Mouse (Mus musculus): ENCODE data around the gene Hspa4. TPM values are rescaled to one million over a fixed set of nuclear protein-coding genes. Genes with fewer than 3 reads are reported as not detected.

The Hspa4 gene
- polyA plus RNA-seq, 1 experiment, result 708 TPM

DNA sequence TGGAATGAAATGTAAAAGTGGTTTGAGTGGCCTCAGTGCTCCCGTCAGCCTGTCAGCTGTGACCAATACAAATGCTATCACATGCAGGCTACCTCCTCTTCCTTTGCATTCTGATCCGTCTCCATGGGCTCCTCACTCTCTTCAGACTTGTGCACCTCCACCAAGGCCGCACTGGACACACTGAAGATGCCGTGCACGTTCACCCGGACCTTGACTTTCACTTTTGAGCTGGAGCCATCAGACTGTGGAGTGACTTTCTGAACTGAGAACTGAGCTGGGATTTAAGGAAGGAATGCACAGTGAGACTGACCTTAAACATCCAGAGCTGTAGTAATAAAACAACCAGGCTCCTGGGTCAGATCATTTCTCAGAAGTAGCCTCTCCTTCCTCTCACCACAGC, 30.7 kb downstream of the Hspa4 start:
- Histone ChIP-seq H3K27ac (ENCODE audit: insufficient read depth, low read depth, low read length) (no peak overlapping the region), H3K4me3 (ENCODE audit: insufficient read depth, low read depth, low read length) (no peak overlapping the region), H3K4me1 (ENCODE audit: control insufficient read depth, insufficient read depth, low read length) (no peaks in the 10 kb centered on the region)
- no peak for TF ChIP-seq POLR2A (IDR thresholded peaks at IDR 0.05; ENCODE audit: insufficient read depth, low read depth, low read length)
- no peak for TF ChIP-seq CTCF (IDR thresholded peaks at IDR 0.05; ENCODE audit: insufficient read depth, low read depth, low read length)
- WGBS, result 90% methylated on average over 6 of the region's 6 CpGs

DNA sequence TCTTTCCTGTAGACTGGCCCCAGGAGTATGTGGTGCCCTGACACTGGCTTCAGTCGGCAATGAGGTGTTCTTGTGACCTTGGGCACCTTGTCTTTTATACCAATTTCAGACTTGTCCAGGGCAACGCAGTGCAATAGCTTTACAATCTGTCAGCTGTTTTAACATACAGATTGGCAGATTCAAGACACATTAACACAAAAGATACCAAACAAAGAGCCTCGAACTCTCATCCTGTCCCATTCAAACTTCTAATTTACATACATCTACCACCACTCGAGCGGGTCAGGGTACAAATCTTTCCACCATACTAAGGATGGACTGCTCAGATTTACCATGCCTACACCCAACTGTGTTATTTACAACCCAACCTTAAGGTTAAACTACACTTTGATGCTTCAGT, 39.7 kb downstream of the Hspa4 start:
- Histone ChIP-seq H3K4me1 (ENCODE audit: control insufficient read depth, insufficient read depth, low read length) (no peaks in the 10 kb centered on the region), H3K27ac (ENCODE audit: insufficient read depth, low read depth, low read length) (no peak overlapping the region), H3K4me3 (ENCODE audit: insufficient read depth, low read depth, low read length) (no peak overlapping the region)
- 77% methylated on average over 5 of the region's 5 CpGs for WGBS
- TF ChIP-seq CTCF (IDR thresholded peaks at IDR 0.05; ENCODE audit: insufficient read depth, low read depth, low read length) (no peak), POLR2A (IDR thresholded peaks at IDR 0.05; ENCODE audit: insufficient read depth, low read depth, low read length) (no peak)

- no peak for TF ChIP-seq POLR2A (IDR thresholded peaks at IDR 0.05; ENCODE audit: insufficient read depth, low read depth, low read length)
- TF ChIP-seq CTCF (IDR thresholded peaks at IDR 0.05; ENCODE audit: insufficient read depth, low read depth, low read length), result no peak
- 69% methylated on average over 1 of the region's 1 CpGs for WGBS
- Histone ChIP-seq H3K27ac (ENCODE audit: insufficient read depth, low read depth, low read length) (no peak overlapping the region), H3K4me1 (ENCODE audit: control insufficient read depth, insufficient read depth, low read length) (no peaks in the 10 kb centered on the region), H3K4me3 (ENCODE audit: insufficient read depth, low read depth, low read length) (no peak overlapping the region)
Measured at GRCm38 (mm10) chr11:53260056-53260455, 40.2 kb downstream of the Hspa4 start.

DNA sequence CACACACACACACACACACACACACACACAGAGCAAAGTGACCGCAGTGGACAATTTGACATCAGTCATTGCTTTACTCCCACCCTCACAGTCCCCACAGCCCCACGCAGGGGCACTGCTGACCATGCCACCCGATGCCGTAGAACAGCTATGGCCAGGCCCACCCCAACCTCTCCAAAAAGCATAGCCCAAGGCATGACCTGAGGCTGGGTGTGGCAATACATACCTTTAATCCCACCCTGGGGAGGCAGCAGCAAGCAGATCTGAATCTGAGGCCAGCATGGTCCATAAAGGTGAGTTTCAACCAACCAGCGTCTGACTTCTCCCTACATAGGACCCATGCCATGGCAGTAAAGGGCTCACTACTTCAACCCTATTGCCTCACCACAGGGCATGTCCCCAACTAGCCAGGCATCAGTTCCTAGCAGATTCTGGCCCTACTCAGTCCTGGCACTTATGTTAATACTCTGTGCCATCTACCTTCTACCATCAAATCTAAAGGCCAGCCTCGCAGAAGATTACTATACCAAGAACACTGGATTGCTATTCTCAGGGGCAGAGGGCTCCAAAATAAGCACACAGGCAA, 41.1 kb downstream of the Hspa4 start:
- Histone ChIP-seq H3K27ac (ENCODE audit: insufficient read depth, low read depth, low read length) (no peak overlapping the region), H3K4me3 (ENCODE audit: insufficient read depth, low read depth, low read length) (no peak overlapping the region), H3K4me1 (ENCODE audit: control insufficient read depth, insufficient read depth, low read length) (no peaks in the 10 kb centered on the region)
- no peak for TF ChIP-seq POLR2A (IDR thresholded peaks at IDR 0.05; ENCODE audit: insufficient read depth, low read depth, low read length)
- TF ChIP-seq CTCF (IDR thresholded peaks at IDR 0.05; ENCODE audit: insufficient read depth, low read depth, low read length), result no peak
- 89% methylated on average over 6 of the region's 6 CpGs for WGBS

GRCm38 (mm10) chr11:53256914-53257313, 43.3 kb downstream of the Hspa4 start:
- Histone ChIP-seq H3K4me1 (ENCODE audit: control insufficient read depth, insufficient read depth, low read length) (peaks cover 5% of the 10 kb centered on the region), H3K4me3 (ENCODE audit: insufficient read depth, low read depth, low read length) (no peak overlapping the region), H3K27ac (ENCODE audit: insufficient read depth, low read depth, low read length) (no peak overlapping the region)
- TF ChIP-seq CTCF (IDR thresholded peaks at IDR 0.05; ENCODE audit: insufficient read depth, low read depth, low read length), result no peak
- no peak for TF ChIP-seq POLR2A (IDR thresholded peaks at IDR 0.05; ENCODE audit: insufficient read depth, low read depth, low read length)
- 87% methylated on average over 2 of the region's 2 CpGs for WGBS

DNA sequence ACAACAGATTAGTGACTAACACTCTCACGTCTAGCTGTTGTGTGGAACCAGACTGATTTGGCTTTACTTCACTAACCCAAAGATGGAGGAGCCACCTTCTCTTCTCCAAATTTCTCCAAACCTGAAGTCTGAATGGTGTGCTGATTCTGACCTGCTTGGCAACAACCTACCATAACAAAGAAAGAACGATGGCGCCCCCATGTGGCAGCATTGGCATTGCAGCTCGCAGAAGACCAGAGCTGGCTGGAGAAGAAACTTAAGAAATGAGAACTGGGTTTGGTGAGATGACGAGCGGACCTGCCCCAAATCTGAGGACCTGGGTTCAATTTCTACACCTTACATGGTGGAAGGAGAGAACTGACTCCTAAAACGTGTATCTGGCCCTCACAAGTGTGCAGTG, 45.3 kb downstream of the Hspa4 start:
- peak; percentile 81 for TF ChIP-seq CTCF (IDR thresholded peaks at IDR 0.05; ENCODE audit: insufficient read depth, low read depth, low read length)
- no peak for TF ChIP-seq POLR2A (IDR thresholded peaks at IDR 0.05; ENCODE audit: insufficient read depth, low read depth, low read length)
- Histone ChIP-seq H3K4me3 (ENCODE audit: insufficient read depth, low read depth, low read length) (no peak overlapping the region), H3K27ac (ENCODE audit: insufficient read depth, low read depth, low read length) (no peak overlapping the region), H3K4me1 (ENCODE audit: control insufficient read depth, insufficient read depth, low read length) (peaks cover 5% of the 10 kb centered on the region)
- 35% methylated on average over 7 of the region's 7 CpGs for WGBS

- TF ChIP-seq CTCF (IDR thresholded peaks at IDR 0.05; ENCODE audit: insufficient read depth, low read depth, low read length) (no peak), POLR2A (IDR thresholded peaks at IDR 0.05; ENCODE audit: insufficient read depth, low read depth, low read length) (no peak)
- Histone ChIP-seq H3K27ac (ENCODE audit: insufficient read depth, low read depth, low read length) (no peak overlapping the region), H3K4me3 (ENCODE audit: insufficient read depth, low read depth, low read length) (no peak overlapping the region), H3K4me1 (ENCODE audit: control insufficient read depth, insufficient read depth, low read length) (peaks cover 5% of the 10 kb centered on the region)
- 92% methylated on average over 3 of the region's 3 CpGs for WGBS
Measured at GRCm38 (mm10) chr11:53254428-53254827, 45.8 kb downstream of the Hspa4 start.

DNA sequence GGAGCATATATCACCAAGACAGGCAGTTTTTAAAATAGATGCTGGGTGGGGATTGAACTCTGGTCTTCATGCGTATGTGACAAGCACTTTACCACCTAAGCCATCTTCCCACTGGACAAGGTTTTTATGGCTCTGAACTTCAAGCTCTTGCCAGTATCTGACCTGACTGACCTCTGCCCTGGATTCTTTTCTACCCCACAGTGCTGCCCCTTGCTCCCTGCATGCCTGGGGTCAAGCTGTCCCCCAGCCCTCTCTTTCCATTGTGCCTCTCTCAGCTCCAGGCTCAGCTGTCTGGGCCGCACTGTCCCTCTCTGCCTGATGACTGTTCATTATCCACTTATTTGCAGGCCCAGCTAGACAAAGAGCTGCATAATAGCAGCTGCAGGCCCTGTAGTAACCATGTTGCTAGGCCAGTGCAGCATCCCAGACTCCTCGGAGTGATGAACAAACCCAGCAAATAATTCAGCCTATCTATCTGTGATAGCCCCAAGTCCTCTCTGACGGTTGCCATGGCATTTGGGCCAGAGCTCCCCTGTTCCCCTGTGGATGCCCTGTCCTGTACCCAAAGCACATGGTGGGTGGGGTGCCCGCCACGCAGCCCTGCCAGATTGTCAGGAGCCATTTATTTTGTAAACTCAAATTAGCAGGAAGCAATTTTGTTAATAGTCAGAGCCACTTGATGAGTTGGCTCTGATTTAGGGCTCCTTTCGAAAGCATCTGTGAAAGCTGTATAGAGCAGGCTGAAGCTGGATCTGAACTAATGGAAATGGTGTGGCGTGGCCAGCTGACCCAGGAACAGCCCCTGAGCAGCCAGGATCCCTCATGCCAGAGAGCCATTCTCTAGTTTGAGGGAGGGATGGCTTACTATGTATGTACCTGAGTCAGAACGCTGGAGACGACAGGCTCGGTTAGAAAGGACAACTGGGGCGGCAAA, 47.8 kb downstream of the Hspa4 start:
- TF ChIP-seq CTCF (IDR thresholded peaks at IDR 0.05; ENCODE audit: insufficient read depth, low read depth, low read length), result no peak
- TF ChIP-seq POLR2A (IDR thresholded peaks at IDR 0.05; ENCODE audit: insufficient read depth, low read depth, low read length), result no peak
- Histone ChIP-seq H3K4me1 (ENCODE audit: control insufficient read depth, insufficient read depth, low read length) (peaks cover 5% of the 10 kb centered on the region), H3K27ac (ENCODE audit: insufficient read depth, low read depth, low read length) (no peak overlapping the region), H3K4me3 (ENCODE audit: insufficient read depth, low read depth, low read length) (no peak overlapping the region)
- 77% methylated on average over 12 of the region's 12 CpGs for WGBS

DNA sequence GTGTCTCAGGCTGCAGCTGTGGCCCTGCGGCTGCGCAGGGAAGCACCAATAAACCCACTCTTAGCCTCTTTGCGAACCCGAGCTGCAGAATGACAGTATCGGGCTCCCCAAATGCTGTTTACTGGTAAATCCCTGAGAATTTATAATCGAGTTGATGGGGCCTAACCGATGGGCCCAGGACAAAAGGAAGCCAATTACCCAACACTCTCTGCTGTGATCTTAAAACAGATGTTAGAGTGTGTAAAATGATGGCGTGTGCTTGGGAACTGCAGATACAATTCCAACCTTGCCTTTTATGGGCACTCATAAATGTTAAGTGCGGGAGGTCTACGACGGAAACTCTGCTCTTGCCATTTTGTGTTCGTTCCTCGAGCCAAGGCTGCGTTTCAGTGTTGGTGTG, 49.5 kb downstream of the Hspa4 start:
- no peak for TF ChIP-seq CTCF (IDR thresholded peaks at IDR 0.05; ENCODE audit: insufficient read depth, low read depth, low read length)
- no peak for TF ChIP-seq POLR2A (IDR thresholded peaks at IDR 0.05; ENCODE audit: insufficient read depth, low read depth, low read length)
- H3K4me3 ChIP-seq (ENCODE audit: insufficient read depth, low read depth, low read length), result no peak overlapping the region
- peaks cover 5% of the 10 kb centered on the region for H3K4me1 ChIP-seq (ENCODE audit: control insufficient read depth, insufficient read depth, low read length)
- H3K27ac ChIP-seq (ENCODE audit: insufficient read depth, low read depth, low read length), result no peak overlapping the region
- 88% methylated on average over 14 of the region's 14 CpGs for WGBS
